Mouse (Mus musculus) limb, embryonic 14.5 days (tissue): ENCODE measurements around the gene Trappc3l. TPM values are rescaled to one million over a fixed set of nuclear protein-coding genes. Genes with fewer than 3 reads are reported as not detected.
A peak's percentile ranks its signal among the peaks of the same experiment; 100 is the strongest.

Experiments
- ATAC-seq: fragments of 200-750 bp; cut with Nextera tagmentation; 2 replicates; pipeline ENCODE4 v1.8.0; 2017; ENCODE audit warnings: low read depth, moderate number of reproducible peaks, moderate TSS enrichment; ENCODE audit not compliant: low FRiP score
- DNase-seq: peaks from one replicate; pipeline ENCODE4 v3.0.0-alpha.2; 2015; ENCODE audit warnings: low spot score
- H3K27ac ChIP-seq: fragments of 300-500 bp; sonication (generic); replicated peaks from 2 replicates; pipeline ENCODE4 v1.5.1; 2014; ENCODE audit warnings: low read depth, mild to moderate bottlenecking, low read length, moderate library complexity, mixed read lengths
- H3K27me3 ChIP-seq: fragments of 300-500 bp; sonication (generic); 2 replicates; pipeline ENCODE4 v1.6.1; 2014; ENCODE audit warnings: low read length, mixed read lengths; ENCODE audit not compliant: control insufficient read depth, insufficient read depth
- H3K36me3 ChIP-seq: fragments of 300-500 bp; sonication (generic); 2 replicates; pipeline ENCODE4 v1.6.1; 2014; ENCODE audit warnings: mild to moderate bottlenecking, low read length, moderate library complexity, mixed read lengths; ENCODE audit not compliant: control insufficient read depth, insufficient read depth
- H3K4me1 ChIP-seq: fragments of 300-500 bp; sonication (generic); 2 replicates; pipeline ENCODE4 v1.6.1; 2014; ENCODE audit warnings: antibody characterized with exemption, low read length, mixed read lengths; ENCODE audit not compliant: control insufficient read depth, insufficient read depth
- H3K4me2 ChIP-seq: fragments of 300-500 bp; sonication (generic); replicated peaks from 2 replicates; pipeline ENCODE4 v1.6.1; 2014; ENCODE audit warnings: low read depth, mild to moderate bottlenecking, low read length, moderate library complexity; ENCODE audit not compliant: severe bottlenecking
- H3K4me3 ChIP-seq: fragments of 300-500 bp; sonication (generic); replicated peaks from 2 replicates; pipeline ENCODE4 v1.5.1; 2014; ENCODE audit warnings: low read length
- H3K9ac ChIP-seq: fragments of 300-500 bp; sonication (generic); 2 replicates; pipeline ENCODE4 v1.6.1; 2014; ENCODE audit warnings: mild to moderate bottlenecking, low read depth, low read length, moderate library complexity; ENCODE audit not compliant: severe bottlenecking
- H3K9me3 ChIP-seq: fragments of 300-500 bp; sonication (generic); 2 replicates; pipeline ENCODE4 v1.6.1; 2016; ENCODE audit warnings: low read length; ENCODE audit not compliant: control insufficient read depth
- POLR2A ChIP-seq: fragments of 200-500 bp; IDR thresholded peaks from 2 replicates; pipeline ENCODE4 v1.8.0; 2012; ENCODE audit warnings: inconsistent platforms, mild to moderate bottlenecking, moderate library complexity, borderline replicate concordance; ENCODE audit not compliant: insufficient read depth, insufficient read length; ENCODE audit errors: extremely low read depth
- WGBS: fragments of 180-500 bp; shearing (Covaris S2); extraction: QIAGEN DNeasy Blood & Tissue Kit; methylation state at CpG from one replicate; pipeline ENCODE4 v1.1.7; 2014; 5-methylcytosine and 5-hydroxymethylcytosine counted together
- polyA plus RNA-seq, 2 experiments: library from polyadenylated mRNA; depleted of rRNA in 1 of 2; stranded (reverse) in 1 of 2; unstranded in 1 of 2; fragments of >200 nt; fragmentation: Nextera tagmentation in 1 of 2; extraction: Ambion mirVana in 1 of 2; gene quantifications; 2 replicates each; pipeline versions ENCODE4 v1.2.1 to v1.2.3; 2012 to 2014

Gene Trappc3l
- polyA plus RNA-seq, 2 experiments: not detected

DNA sequence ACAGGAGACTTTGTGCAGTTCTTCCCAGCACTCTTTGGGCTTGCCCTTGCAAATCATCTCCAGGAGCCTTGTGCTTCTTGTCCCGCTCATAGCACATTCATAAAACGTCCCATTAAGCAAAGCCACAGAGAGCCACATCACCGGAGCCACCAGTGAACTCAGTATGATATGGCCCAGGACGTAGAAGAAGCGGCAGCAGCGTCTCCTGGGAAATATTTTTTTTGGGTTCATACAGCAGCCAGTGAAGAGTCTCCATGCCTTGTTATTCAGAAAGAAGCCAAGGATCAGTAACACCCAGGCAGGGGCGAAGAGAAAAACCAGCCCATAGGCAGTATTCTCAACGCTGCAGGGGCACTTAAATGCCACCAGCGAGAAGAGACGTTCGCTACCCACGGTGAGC, 58.6 kb downstream of the Trappc3l start:
- no peaks in the 10 kb centered on the region for H3K27me3 ChIP-seq
- H3K4me1 ChIP-seq: no peaks in the 10 kb centered on the region; the same call in 1 of the 2 replicates
- no peak for TF ChIP-seq POLR2A
- no peak overlapping the region for H3K9ac ChIP-seq
- DNase-seq (no peak), ATAC-seq (no peak)
- H3K36me3 ChIP-seq: no peaks in the 10 kb centered on the region
- peak overlapping the region; percentile 24 for H3K4me3 ChIP-seq
- no peaks in the 10 kb centered on the region for H3K9me3 ChIP-seq
- WGBS: 65% methylated on average over 12 of the region's 12 CpGs
- no peak overlapping the region for H3K27ac ChIP-seq
- H3K4me2 ChIP-seq: peak overlapping the region; percentile 42

- 19% methylated on average over 9 of the region's 9 CpGs for WGBS
- H3K27me3 ChIP-seq: no peaks in the 10 kb centered on the region
- no peak within 1 kb of the TSS for H3K27ac ChIP-seq
- peak within 1 kb of the TSS; percentile 24 for H3K4me3 ChIP-seq
- peak; percentile 78; the same call in 1 of the 2 replicates for ATAC-seq
- no peak within 1 kb of the TSS for H3K9ac ChIP-seq
- TF ChIP-seq POLR2A: no peak
- no peaks in the 10 kb centered on the region; the same call in 1 of the 2 replicates for H3K4me1 ChIP-seq
- peak within 1 kb of the TSS; percentile 42 for H3K4me2 ChIP-seq
- H3K9me3 ChIP-seq: no peaks in the 10 kb centered on the region
- H3K36me3 ChIP-seq: no peaks in the 10 kb centered on the region
- peak; percentile 80 for DNase-seq
These were observed 59.1 kb downstream of the Trappc3l start, which contains the start of gene Calhm5 for GRCm38 (mm10) chr10:34096418-34096883. Gene Calhm5 (minus strand): TSS chr10:34096519.

DNA sequence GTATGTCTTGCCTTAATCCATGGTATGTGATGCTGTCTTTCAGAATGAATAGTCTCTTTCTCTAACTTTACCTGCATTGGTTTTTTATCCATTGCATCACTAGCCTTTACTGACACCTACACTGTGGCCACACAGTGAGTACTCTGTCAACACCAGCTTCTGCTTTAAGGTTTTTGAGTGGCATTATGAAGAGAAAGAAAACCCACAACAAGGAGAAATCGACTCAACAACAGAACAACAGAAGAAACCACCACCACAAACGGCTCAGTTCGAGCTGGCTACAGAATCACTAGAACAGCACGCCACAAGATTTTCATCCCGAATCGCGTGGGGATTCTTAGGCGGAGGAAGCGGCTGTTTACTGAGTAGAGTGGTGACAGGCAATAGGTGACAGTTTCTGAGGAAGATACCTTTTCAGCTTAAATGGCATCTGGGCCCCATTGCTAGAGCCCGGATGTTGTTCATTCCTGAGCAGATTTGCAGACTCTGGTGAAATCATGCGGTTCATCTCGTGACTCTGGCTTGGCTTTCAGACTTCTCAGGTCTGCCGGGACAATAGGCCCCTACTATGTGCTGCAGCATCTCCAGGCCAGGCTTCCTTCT, 73.6 kb downstream of the Trappc3l start:
- Histone ChIP-seq H3K9ac (no peak overlapping the region), H3K4me2 (no peak overlapping the region), H3K4me3 (no peak overlapping the region), H3K9me3 (no peaks in the 10 kb centered on the region), H3K36me3 (no peaks in the 10 kb centered on the region), H3K4me1 (peaks cover 7% of the 10 kb centered on the region), H3K27ac (no peak overlapping the region), H3K27me3 (no peaks in the 10 kb centered on the region)
- 84% methylated on average over 13 of the region's 13 CpGs for WGBS
- TF ChIP-seq POLR2A: no peak
- no peak for DNase-seq
- no peak for ATAC-seq

- Histone ChIP-seq H3K36me3 (no peaks in the 10 kb centered on the region), H3K4me1 (peaks cover 7% of the 10 kb centered on the region), H3K4me3 (no peak overlapping the region), H3K9me3 (no peaks in the 10 kb centered on the region), H3K27me3 (no peaks in the 10 kb centered on the region), H3K9ac (no peak overlapping the region), H3K4me2 (no peak overlapping the region), H3K27ac (peak overlapping the region; percentile 21; the same call in 1 of the 2 replicates)
- DNase-seq (no peak), ATAC-seq (peak; percentile 26; the same call in 1 of the 2 replicates)
- WGBS: 55% methylated on average over 4 of the region's 4 CpGs
- TF ChIP-seq POLR2A: no peak
These were observed 74.8 kb downstream of the Trappc3l start for GRCm38 (mm10) chr10:34111964-34112738.

DNA sequence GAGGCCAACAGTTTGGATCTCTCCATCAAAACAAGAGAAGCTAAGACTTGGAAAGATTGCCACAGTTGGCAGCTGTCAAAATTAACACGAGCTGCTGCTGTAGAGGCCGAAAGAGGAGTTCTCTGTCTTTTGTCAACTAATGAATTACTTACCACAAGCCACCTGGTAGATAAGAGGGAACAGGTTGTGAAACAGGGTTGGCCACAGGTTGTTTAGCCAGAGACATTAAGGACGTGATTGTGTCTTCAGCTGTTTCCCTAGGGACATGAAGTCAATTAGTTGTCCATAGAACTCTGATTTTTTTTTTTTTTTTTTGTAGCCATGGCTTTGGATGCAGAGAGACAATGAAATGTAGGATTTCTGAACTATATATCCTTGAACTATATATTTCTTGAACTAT, 79.7 kb downstream of the Trappc3l start:
- WGBS: 49% methylated on average over 3 of the region's 3 CpGs
- Histone ChIP-seq H3K36me3 (no peaks in the 10 kb centered on the region), H3K4me3 (no peak overlapping the region), H3K4me2 (no peak overlapping the region), H3K9ac (no peak overlapping the region), H3K27me3 (no peaks in the 10 kb centered on the region), H3K4me1 (peaks cover 3% of the 10 kb centered on the region; the same call in 1 of the 2 replicates), H3K27ac (no peak overlapping the region), H3K9me3 (no peaks in the 10 kb centered on the region)
- TF ChIP-seq POLR2A: no peak
- DNase-seq: no peak
- no peak for ATAC-seq
